Mouse (Mus musculus) frontal cortex, adult 2 months (tissue): ENCODE results near the gene Chdh. TPM values are rescaled to one million over a fixed set of nuclear protein-coding genes. Genes with fewer than 3 reads are reported as not detected.

Source experiments
- DNase-seq, 2 experiments: peaks; one replicate each; pipeline ENCODE4 v3.0.0; 2022; ENCODE audit warnings: low spot score in 1 of 2; ENCODE audit errors: extremely low spot score in 1 of 2
- polyA plus RNA-seq: library from polyadenylated mRNA; depleted of rRNA; stranded (reverse); fragments of >200 nt; gene quantifications from 2 replicates; pipeline ENCODE4 v1.2.3, GENCODE M21; 2012; rRNA removed

Gene Chdh
- polyA plus RNA-seq, 1 experiment, result 1.9 TPM

DNA sequence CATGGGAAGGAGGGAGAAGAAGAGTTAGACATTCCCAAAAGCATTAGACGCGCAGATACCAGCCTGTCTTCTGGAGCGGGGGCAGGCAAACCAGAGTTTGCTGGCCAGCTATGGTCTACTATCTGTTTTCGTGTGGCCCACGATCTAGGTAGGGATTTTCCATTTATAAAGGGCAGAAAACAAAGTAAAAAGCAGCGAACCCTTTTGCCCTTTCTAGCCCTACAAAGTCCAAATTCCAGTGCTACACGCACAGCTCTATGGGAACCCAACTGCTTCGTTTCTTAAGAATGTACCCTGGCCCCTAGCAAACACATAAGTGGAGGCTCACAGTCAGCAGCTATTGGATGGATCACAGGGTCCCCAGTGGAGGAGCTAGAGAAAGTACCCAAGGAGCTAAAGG is 41.5 kb downstream of the Chdh start:
- no peak for DNase-seq

DNA sequence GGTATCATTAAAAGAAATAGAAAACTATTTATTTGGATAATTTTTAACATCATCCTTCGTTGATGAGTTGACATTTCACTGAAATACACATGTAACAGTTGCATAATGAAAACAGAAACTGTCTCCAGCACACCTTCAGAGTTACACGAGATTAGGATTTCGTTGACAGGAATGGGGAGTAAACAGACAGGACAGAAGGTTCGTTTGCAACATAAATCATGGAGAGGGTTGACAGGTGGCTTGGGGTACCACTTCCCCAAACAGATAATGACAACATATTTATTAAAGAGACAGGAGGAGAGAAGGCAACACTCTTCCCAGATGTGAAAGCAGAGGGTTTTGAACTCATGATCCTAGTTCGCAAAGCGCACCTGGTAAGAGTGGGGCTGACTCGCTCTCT is 46.1 kb downstream of the Chdh start:
- DNase-seq, result no peak

DNA sequence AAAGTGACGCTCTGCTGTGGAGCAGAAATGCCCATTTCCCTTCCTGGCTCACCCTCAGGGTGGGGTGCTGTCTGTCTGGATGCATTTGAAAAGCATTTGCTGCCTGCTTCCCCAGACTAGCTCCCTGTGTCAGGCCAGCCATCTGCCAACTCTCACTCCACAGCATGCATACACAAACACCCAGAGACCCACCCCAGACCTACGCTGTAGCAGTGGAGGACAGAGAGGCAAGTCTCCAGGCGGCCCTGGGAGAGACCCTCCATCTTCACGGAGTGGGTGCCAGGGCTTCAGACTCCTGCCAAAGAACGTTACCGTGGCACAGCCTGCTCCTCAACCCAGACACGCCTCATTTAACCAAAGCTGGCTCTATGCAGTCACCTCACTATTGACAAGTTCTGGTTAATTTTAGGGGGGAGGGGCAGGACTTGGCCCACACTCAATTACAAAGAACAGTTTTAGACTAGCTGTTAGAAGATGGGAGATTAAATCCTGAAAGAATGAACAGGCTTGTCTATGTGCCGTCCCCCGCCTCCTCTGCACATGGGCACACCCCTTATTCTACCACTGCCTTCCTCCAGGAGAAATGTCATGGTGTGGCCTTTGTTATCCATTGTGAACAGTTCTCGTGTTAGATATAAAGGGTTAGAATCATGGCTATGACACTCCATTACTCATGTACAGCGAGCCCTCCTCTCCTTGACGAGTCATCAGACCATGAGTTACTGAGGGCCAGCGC is 47.4 kb downstream of the Chdh start:
- DNase-seq, result no peak

DNA sequence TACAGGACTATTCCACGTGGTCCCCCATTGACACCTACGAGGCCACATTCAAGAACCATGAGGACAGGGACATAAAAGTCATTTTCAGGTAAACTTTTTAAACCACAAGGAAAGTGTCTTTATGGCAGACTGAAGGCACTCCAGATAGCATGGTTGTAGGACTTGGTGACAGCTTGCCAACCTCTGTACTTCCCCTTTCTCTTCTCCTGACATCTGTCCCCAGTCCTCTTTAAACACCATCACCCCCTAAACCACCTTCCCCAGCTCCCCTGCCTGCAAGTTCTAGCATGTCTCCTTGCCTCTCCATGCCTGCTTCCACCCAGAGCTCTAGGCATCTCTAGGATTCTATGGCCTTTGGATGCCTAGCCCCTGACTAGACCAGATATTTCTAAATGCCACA is 56.0 kb downstream of the Chdh start:
- DNase-seq, result no peak

DNA sequence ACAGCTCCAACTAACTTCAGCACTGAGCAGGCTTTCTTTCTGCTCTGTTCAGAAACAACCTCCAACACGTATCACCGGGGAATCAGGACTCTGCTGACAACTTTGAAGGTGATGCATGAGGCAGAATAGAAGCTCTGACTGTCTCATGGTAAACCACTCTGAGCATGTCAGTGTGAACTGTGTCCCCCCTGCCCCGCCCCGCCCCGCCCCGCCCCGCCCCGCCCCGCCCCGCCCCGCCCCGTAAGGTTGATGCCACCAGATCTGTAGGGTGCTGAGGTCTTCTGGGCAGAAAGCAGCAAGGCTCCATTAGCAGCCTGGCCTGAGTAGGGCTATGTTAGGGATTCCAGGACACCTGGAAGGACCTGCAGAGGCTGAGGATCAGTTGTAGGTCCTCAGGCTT is 57.9 kb downstream of the Chdh start:
- DNase-seq, result no peak

DNA sequence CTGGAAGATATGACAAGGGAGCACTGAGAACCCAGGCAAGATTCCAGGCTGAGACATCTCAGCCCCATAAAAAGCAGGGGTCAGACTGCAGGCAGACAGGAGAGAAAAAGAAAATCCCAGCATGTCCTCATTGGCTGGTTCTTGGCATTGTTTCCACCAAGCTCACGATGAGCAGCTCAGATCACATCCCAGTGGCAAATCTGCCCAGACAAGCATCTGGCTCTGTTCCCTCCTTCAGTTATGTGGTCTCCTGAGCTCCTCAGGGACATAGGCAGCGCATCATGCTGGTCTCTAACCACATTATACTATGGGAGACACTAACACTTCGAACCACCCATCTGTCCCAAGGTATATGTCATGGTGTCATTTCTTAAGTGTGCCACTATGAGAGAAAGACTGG is 59.7 kb downstream of the Chdh start:
- no peak for DNase-seq

DNA sequence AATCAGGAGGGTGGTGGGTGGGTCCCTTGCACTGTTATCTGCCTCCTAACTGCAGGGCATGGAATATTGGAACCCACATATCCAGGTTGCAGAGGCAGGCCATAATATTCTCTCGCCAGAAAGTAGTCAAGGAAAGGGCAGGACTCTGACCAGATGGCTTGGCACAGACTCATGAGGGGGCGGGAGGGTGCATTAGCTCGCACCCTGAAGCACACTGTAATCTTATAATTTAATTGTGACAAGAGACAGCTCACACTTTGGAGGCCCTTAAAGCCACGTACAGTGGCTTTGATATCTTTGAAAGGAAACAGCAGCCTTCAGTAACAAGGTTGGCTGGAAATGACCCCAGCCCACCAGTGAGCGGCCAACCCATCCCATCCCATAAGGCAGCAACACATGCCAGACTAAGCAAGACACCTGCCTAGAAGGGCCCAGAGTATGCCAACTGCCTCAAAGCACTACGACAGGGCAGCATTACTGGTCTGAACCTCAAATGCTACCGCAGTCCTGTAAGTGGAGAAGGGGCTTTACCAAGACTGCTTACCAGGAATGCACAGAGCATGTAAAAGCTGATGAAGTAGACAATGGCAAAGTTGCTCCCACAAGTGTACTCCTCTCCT is 66.6 kb downstream of the Chdh start:
- no peak for DNase-seq

DNA sequence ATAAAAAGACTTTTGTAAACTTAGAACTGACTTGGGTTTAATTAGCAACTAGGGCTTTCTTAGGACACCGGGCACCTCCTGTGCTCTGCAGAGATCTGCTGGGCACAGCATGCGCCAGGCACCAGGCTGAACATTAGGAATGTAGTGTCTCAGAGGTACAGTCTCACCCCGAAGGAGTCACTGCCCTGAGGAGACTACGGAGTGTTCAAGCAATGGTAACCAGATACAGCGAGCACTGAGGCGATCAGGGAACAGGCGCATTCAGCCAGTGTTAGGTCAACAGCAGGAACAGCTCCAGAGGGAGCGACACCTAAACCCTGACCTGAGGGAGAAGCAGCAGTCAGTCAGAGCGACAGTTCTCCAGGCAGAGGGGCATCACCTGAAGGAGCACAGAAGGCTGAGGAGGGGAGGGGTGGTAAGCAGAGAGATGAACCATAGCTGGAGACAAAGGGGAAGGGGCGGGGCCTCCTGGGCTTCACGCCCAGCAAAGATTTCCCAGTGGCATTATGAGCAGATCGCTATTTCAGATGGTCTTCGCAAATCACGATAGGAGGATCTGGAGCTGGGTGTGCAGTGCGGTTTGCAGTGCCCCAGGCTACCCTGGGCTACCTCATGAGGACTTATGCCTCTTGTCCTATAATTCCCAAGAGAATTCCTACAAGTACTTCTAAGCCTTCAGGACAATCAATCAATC is 69.4 kb downstream of the Chdh start:
- DNase-seq, result no peak

DNA sequence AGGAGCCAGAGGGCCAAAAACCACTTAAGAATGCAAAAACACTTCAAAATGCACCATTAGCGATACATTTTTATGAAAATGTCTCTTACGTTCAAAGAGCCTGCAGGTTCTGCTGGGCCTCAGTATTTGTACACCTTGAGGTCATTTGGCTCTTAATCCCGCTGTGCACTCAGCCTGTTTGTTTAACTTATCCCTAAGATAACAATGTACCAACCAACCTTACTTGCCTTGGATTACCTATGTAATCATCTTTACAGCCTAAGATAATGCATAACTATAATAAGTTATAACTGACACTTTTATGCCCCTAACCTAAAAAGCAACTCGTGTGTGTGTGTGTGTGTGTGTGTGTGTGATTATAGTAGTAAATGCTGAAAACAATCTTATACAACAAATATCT is 70.9 kb downstream of the Chdh start:
- no peak for DNase-seq

Other genes starting within 250 kb of the Chdh start
- gene Selenok, start 40.7 kb upstream of the Chdh start, polyA plus RNA-seq, result 211 and 231 TPM in 2 replicates
- gene Actr8, start 30.7 kb upstream of the Chdh start, polyA plus RNA-seq, result 63.4 and 71.3 TPM in 2 replicates
- 1.2 and 1.8 TPM in 2 replicates for gene Il17rb, start 127 bp upstream of the Chdh start, polyA plus RNA-seq